Mouse (Mus musculus) spleen, adult 2 months (tissue): ENCODE measurements at regions not wholly inside any gene's neighbourhood (a gene's known extent, or its start where the extent isn't known, plus 50 kb on each side); places are given as distances from the start of the nearest gene placed in this dataset.

Experiments used
- DNase-seq, 2 experiments: peaks; one replicate each; pipeline versions ENCODE4 v3.0.0 to v3.0.0-alpha.2; 2012 to 2021; ENCODE audit warnings: low spot score in 2 of 2, low read depth in 1 of 2
- H3K27ac ChIP-seq: fragments of 200-500 bp; 2 replicates; pipeline ENCODE4 v1.5.1; 2012; ENCODE audit warnings: low read length, inconsistent platforms; ENCODE audit not compliant: insufficient read depth
- H3K27me3 ChIP-seq: fragments of 200-500 bp; 2 replicates; pipeline ENCODE4 v1.6.1; 2012; ENCODE audit warnings: mild to moderate bottlenecking, moderate library complexity, low read length, inconsistent platforms; ENCODE audit not compliant: control insufficient read depth, insufficient read depth
- H3K36me3 ChIP-seq: fragments of 200-500 bp; 2 replicates; pipeline ENCODE4 v1.6.1; 2012; ENCODE audit warnings: mild to moderate bottlenecking, low read length, inconsistent platforms; ENCODE audit not compliant: control insufficient read depth, insufficient read depth
- H3K4me1 ChIP-seq: fragments of 200-500 bp; 2 replicates; pipeline ENCODE4 v1.6.1; 2011; ENCODE audit warnings: inconsistent platforms; ENCODE audit not compliant: control insufficient read depth, insufficient read depth, insufficient read length
- H3K4me3 ChIP-seq: fragments of 200-500 bp; 2 replicates; pipeline ENCODE4 v1.5.1; 2011; ENCODE audit warnings: mild to moderate bottlenecking, inconsistent platforms; ENCODE audit not compliant: insufficient read depth, insufficient read length; ENCODE audit errors: extremely low read depth
- CTCF ChIP-seq: fragments of 200-500 bp; IDR thresholded peaks from 2 replicates; pipeline ENCODE4 v1.5.1; 2011; ENCODE audit warnings: mild to moderate bottlenecking, inconsistent platforms; ENCODE audit not compliant: insufficient read depth, insufficient read length, insufficient replicate concordance; ENCODE audit errors: extremely low read depth
- POLR2A ChIP-seq: fragments of 200-500 bp; IDR thresholded peaks from 2 replicates; pipeline ENCODE4 v1.6.1; 2011; ENCODE audit warnings: low read depth, low read length, inconsistent platforms
- WGBS: fragments of 180-500 bp; shearing (Covaris S2); methylation state at CpG from one replicate; pipeline ENCODE4 v1.1.7; 2018; 5-methylcytosine and 5-hydroxymethylcytosine counted together

- WGBS: 44% methylated on average over 10 of the region's 10 CpGs
- H3K36me3 ChIP-seq: no peaks in the 10 kb centered on the region
- H3K4me1 ChIP-seq: no peaks in the 10 kb centered on the region
- DNase-seq: no peak
- no peaks in the 10 kb centered on the region for H3K27me3 ChIP-seq
- H3K4me3 ChIP-seq: no peak overlapping the region
- H3K27ac ChIP-seq: no peak overlapping the region
- TF ChIP-seq CTCF (no peak), POLR2A (no peak)
Observed at GRCm38 (mm10) chr5:111561301-111561700, 144.1 kb downstream of the Mn1 start.

DNA sequence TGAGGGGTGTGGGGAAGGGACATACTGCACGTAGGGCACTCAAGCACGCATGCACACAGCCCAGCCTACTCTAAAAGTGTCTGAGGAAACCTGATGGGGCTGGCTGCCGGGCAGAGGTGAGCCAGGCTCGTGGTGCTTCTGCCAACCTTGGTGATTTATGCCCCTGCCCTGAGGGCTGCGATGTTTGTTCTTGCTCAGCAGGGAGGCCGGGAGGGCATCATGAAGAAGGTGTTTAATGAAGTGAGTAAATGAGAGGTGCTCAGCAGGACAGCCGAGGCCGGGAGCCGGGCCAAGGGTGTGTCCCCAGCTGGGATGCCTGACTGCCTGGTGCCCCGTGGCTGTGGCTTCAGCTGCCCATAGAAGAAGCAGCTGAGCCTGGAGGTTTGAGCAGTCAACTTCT is 153.7 kb downstream of the Mn1 start:
- Histone ChIP-seq H3K4me1 (no peaks in the 10 kb centered on the region), H3K27me3 (no peaks in the 10 kb centered on the region)
- WGBS: 35% methylated on average over 10 of the region's 10 CpGs

DNA sequence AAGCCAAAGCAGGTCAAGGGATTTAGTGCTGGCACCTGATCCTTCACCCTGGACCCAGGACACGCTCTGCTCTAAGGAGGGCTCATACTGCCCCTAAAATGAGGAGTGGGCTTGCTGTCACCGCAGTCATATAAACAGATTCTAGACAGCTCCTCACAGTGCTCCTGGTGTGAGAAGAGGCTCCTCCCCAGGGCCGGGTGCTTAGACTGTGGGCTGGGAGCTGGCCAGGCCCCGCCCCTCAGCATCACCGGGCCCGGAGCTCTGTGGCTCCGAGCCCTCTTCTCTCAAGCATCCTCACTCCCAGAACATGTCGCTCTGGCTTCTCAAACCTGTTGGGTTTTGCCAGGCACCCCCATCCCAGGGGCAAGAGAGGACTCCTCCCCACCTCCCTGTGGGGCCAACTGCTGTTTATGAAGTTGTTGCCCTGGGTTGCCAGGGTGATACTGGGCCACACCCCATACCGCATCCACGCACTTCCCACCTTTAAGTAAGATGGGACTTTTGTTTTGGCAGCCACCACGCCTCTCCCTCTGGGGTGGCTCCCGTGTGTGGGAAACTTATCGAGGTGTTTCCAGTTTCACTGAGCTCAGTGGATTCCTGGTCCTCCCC is 156.2 kb downstream of the Mn1 start:
- no peaks in the 10 kb centered on the region for H3K4me1 ChIP-seq
- DNase-seq: no peak
- H3K27me3 ChIP-seq: no peaks in the 10 kb centered on the region
- no peak overlapping the region for H3K4me3 ChIP-seq
- H3K36me3 ChIP-seq: no peaks in the 10 kb centered on the region
- H3K27ac ChIP-seq: no peak overlapping the region
- WGBS: 33% methylated on average over 13 of the region's 13 CpGs
- no peak for TF ChIP-seq POLR2A
- TF ChIP-seq CTCF: no peak

More for the DNA sequence above, 153.7 kb downstream of the Mn1 start:
- TF ChIP-seq CTCF (no peak), POLR2A (no peak)
- Histone ChIP-seq H3K27ac (no peak overlapping the region), H3K36me3 (no peaks in the 10 kb centered on the region), H3K4me3 (no peak overlapping the region)
- DNase-seq: no peak

GRCm38 (mm10) chr5:111574219-111574840 is 157.2 kb downstream of the Mn1 start:
- no peak for TF ChIP-seq CTCF

DNA sequence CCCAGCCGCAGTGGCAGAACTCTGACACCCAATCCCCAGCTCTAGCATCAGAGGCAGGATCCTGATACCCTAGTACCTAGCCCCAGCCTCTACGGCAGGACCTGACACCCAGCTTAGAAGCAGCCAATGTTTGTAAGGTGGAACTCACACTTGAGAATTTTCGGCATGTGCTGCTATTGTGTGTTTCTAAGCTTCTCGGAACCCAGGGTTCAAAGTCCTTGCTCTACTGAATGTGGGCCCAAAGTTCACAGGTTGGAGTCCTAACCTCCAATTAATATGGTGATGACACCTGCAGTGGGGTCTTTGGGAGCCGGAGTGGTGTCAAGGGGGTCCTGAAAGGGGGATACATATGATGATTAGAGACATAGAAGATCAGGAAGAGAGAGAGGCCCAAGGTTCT is 158.2 kb downstream of the Mn1 start:
- no peaks in the 10 kb centered on the region for H3K36me3 ChIP-seq
- no peaks in the 10 kb centered on the region for H3K4me1 ChIP-seq
- no peak overlapping the region for H3K27ac ChIP-seq
- DNase-seq: no peak
- 89% methylated on average over 5 of the region's 5 CpGs for WGBS
- no peak overlapping the region for H3K4me3 ChIP-seq
- H3K27me3 ChIP-seq: no peaks in the 10 kb centered on the region
- TF ChIP-seq CTCF (no peak), POLR2A (no peak)

More at GRCm38 (mm10) chr5:111574219-111574840, 157.2 kb downstream of the Mn1 start:
- Histone ChIP-seq H3K36me3 (no peaks in the 10 kb centered on the region), H3K27ac (no peak overlapping the region), H3K4me3 (no peak overlapping the region), H3K4me1 (no peaks in the 10 kb centered on the region), H3K27me3 (no peaks in the 10 kb centered on the region)
- 57% methylated on average over 8 of the region's 8 CpGs for WGBS
- no peak for DNase-seq

GRCm38 (mm10) chr5:111577441-111577840 is 156.3 kb upstream of the Gm26897 start:
- no peak for DNase-seq
- TF ChIP-seq POLR2A (no peak), CTCF (no peak)
- H3K4me1 ChIP-seq: no peaks in the 10 kb centered on the region
- H3K27ac ChIP-seq: no peak overlapping the region
- no peak overlapping the region for H3K4me3 ChIP-seq
- WGBS: 84% methylated on average over 5 of the region's 5 CpGs
- no peaks in the 10 kb centered on the region for H3K27me3 ChIP-seq
- H3K36me3 ChIP-seq: no peaks in the 10 kb centered on the region

DNA sequence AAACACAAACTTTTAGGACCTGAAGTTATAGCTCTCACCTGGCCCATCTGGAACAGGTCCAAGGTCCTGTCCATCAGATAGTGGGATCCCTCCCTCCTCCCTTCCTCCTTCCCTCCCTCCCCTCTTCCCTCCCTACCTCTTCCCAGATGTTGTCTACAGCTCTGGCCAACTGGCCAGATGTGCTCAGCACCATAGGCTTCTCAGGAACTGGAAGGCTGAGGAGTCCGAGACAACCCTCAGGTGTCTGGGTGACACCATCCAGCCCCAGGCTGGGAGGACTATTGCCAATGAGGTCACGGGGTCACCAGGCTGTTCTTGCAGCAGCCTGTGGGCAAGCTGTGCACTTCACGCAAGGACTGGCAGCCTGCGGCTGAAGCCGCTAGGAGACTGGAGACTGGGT is 155.6 kb upstream of the Gm26897 start:
- no peak for TF ChIP-seq POLR2A
- no peak for TF ChIP-seq CTCF
- 89% methylated on average over 5 of the region's 5 CpGs for WGBS
- DNase-seq: no peak
- Histone ChIP-seq H3K4me1 (no peaks in the 10 kb centered on the region), H3K27ac (no peak overlapping the region), H3K27me3 (no peaks in the 10 kb centered on the region), H3K4me3 (no peak overlapping the region), H3K36me3 (no peaks in the 10 kb centered on the region)
